Mouse (Mus musculus): ENCODE measurements around the gene Ncoa6. TPM values are rescaled to one million over a fixed set of nuclear protein-coding genes. Genes with fewer than 3 reads are reported as not detected.
A peak's percentile ranks its signal among the peaks of the same experiment; 100 is the strongest.

Gene Ncoa6
- 27.9 and 32.1 TPM in 2 replicates for polyA plus RNA-seq (2015; fragmentation: Nextera tagmentation; extraction: Ambion mirVana)

GRCm38 (mm10) chr2:155473570-155474088, at the start of gene Ncoa6:
TSS of gene Ncoa6 (minus strand) at chr2:155473894.
- Histone ChIP-seq H3K36me3 (no peaks in the 10 kb centered on the region), H3K4me3 (peak within 1 kb of the TSS; percentile 88), H3K27ac (peak within 1 kb of the TSS; percentile 95), H3K4me1 (replicated peaks) (peaks cover 37% of the 10 kb centered on the region), H3K9ac (peak within 1 kb of the TSS; percentile 96), H3K9me3 (no peaks in the 10 kb centered on the region), H3K4me2 (peak within 1 kb of the TSS; percentile 84), H3K27me3 (no peaks in the 10 kb centered on the region)
- ATAC-seq (ENCODE audit: low FRiP score), result peak; percentile 88
- WGBS, result under 1% methylated on average over 51 of the region's 72 CpGs

DNA sequence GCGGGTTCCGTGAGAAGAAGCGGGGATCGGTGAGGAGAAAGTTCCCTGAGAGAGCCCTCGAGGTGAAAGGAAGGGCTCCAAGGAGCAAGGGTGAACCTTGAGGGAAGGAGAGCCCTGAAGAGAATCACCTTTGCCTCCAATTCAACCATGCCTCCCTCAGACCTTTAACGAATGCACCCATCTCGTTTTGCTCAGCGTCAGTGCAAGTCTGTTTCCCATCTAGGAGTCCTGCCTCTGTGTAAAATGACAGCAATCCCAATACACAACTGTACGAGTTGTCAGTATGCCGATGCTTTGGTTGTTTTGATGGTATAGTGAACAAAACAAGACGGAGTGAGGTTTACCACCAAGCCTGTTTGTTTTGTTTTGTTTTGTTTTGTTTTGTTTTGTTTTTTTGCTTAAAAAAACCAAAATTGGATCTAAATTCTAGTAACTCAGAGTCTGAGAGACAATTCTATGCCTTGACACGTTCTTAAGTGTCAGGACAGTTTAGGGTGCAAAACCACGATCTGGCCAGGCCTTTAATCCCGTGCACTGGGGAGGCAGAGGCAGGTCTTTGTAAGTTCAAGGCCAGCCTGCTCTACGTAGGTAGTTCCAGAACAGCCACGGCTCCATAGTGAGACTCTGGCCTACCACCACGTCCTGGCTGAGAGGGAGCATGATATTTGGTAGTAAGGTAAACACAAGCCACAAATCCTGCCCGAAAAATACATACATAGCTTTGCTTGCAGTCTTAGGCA, 45.0 kb upstream of the Ncoa6 start:
- H3K9me3 ChIP-seq, result no peaks in the 10 kb centered on the region
- peak overlapping the region; percentile 75 for H3K9ac ChIP-seq
- peak overlapping the region; percentile 66 for H3K4me3 ChIP-seq
- H3K27me3 ChIP-seq, result no peaks in the 10 kb centered on the region
- H3K27ac ChIP-seq, result peak overlapping the region; percentile 85
- H3K4me1 ChIP-seq (replicated peaks), result peaks cover 20% of the 10 kb centered on the region
- H3K36me3 ChIP-seq, result 0 out of 2 replicates have a peak, but pooled peaks cover 1% of the 10 kb centered on the region
- peak overlapping the region; percentile 76 for H3K4me2 ChIP-seq
- WGBS, result 24% methylated on average over 18 of the region's 18 CpGs
- no peak for ATAC-seq (ENCODE audit: low FRiP score)

- peak; percentile 98 for ATAC-seq (ENCODE audit: low FRiP score)
- WGBS, result 3% methylated on average over 70 of the region's 70 CpGs
- no peaks in the 10 kb centered on the region for H3K27me3 ChIP-seq
- no peaks in the 10 kb centered on the region for H3K36me3 ChIP-seq
- H3K9me3 ChIP-seq, result no peaks in the 10 kb centered on the region
- H3K27ac ChIP-seq, result peak within 1 kb of the TSS; percentile 85
- H3K4me3 ChIP-seq, result peak within 1 kb of the TSS; percentile 66
- H3K4me2 ChIP-seq, result peak within 1 kb of the TSS; percentile 76
- H3K9ac ChIP-seq, result peak within 1 kb of the TSS; percentile 75
- H3K4me1 ChIP-seq (replicated peaks), result peaks cover 29% of the 10 kb centered on the region
Measured at GRCm38 (mm10) chr2:155517455-155518423, 44.0 kb upstream of the Ncoa6 start, which contains the start of the genes Acss2 and Ggt7. TSS of gene Acss2 (plus strand) at chr2:155517948. TSS of gene Ggt7 (minus strand) at chr2:155518237.

GRCm38 (mm10) chr2:155515941-155516340, 42.2 kb upstream of the Ncoa6 start:
- ATAC-seq (ENCODE audit: low FRiP score), result no peak
- peaks cover 35% of the 10 kb centered on the region for H3K4me1 ChIP-seq (replicated peaks)
- no peaks in the 10 kb centered on the region for H3K9me3 ChIP-seq
- H3K9ac ChIP-seq, result no peak overlapping the region
- no peak overlapping the region for H3K27ac ChIP-seq
- 16% methylated on average over 1 of the region's 1 CpGs for whole genome bisulfite sequencing
- H3K4me3 ChIP-seq, result no peak overlapping the region
- H3K36me3 ChIP-seq, result peaks cover 5% of the 10 kb centered on the region; the same call in 1 of the 2 replicates
- no peak overlapping the region for H3K4me2 ChIP-seq
- no peaks in the 10 kb centered on the region for H3K27me3 ChIP-seq

- peak overlapping the region; percentile 72 for H3K4me3 ChIP-seq
- ATAC-seq (ENCODE audit: low FRiP score), result peak; percentile 26
- no peaks in the 10 kb centered on the region for H3K27me3 ChIP-seq
- peak overlapping the region; percentile 84 for H3K27ac ChIP-seq
- peak overlapping the region; percentile 96 for H3K9ac ChIP-seq
- peaks cover 9% of the 10 kb centered on the region for H3K36me3 ChIP-seq
- H3K4me1 ChIP-seq (replicated peaks), result peaks cover 35% of the 10 kb centered on the region
- no peaks in the 10 kb centered on the region for H3K9me3 ChIP-seq
- H3K4me2 ChIP-seq, result peak overlapping the region; percentile 84
- under 1% methylated on average over 22 of the region's 23 CpGs for WGBS
Measured at GRCm38 (mm10) chr2:155514666-155515065, 41.0 kb upstream of the Ncoa6 start.

DNA sequence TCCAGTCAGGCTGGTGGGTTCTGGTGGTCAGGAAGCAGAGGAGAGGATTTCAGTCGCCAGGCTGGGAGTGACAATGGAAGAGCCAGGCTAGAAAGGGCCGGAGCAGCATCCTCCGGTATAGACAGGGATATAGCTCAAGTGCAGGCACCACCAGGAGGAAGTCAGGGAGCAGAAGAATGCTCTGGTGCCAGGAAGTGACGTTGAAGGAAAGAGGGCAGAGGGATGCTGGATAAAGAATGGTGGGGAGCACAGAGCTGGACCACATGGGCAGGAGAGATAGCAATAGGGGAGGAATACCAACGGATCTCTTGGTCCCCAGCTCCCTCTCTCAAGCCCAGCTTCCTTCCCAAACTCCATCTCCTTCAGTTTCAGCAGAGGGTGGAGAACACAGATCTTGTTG, 39.8 kb upstream of the Ncoa6 start:
- Histone ChIP-seq H3K4me2 (peak overlapping the region; percentile 84), H3K4me3 (peak overlapping the region; percentile 72), H3K4me1 (replicated peaks) (peaks cover 30% of the 10 kb centered on the region), H3K9ac (peak overlapping the region; percentile 96), H3K36me3 (peaks cover 10% of the 10 kb centered on the region), H3K9me3 (no peaks in the 10 kb centered on the region), H3K27ac (peak overlapping the region; percentile 84), H3K27me3 (no peaks in the 10 kb centered on the region)
- no peak for ATAC-seq (ENCODE audit: low FRiP score)
- 64% methylated on average over 5 of the region's 5 CpGs for WGBS

- 58% methylated on average over 4 of the region's 4 CpGs for WGBS
- no peak overlapping the region for H3K4me3 ChIP-seq
- H3K9ac ChIP-seq, result no peak overlapping the region
- H3K4me1 ChIP-seq (replicated peaks), result peaks cover 27% of the 10 kb centered on the region
- H3K9me3 ChIP-seq, result no peaks in the 10 kb centered on the region
- H3K27me3 ChIP-seq, result no peaks in the 10 kb centered on the region
- no peak overlapping the region for H3K27ac ChIP-seq
- ATAC-seq (ENCODE audit: low FRiP score), result no peak
- H3K36me3 ChIP-seq, result peaks cover 12% of the 10 kb centered on the region
- H3K4me2 ChIP-seq, result peak overlapping the region; percentile 84
Measured at GRCm38 (mm10) chr2:155512479-155512878, 38.8 kb upstream of the Ncoa6 start.

- Histone ChIP-seq H3K4me2 (no peak overlapping the region), H3K27ac (no peak overlapping the region), H3K36me3 (peaks cover 45% of the 10 kb centered on the region), H3K9me3 (no peaks in the 10 kb centered on the region), H3K27me3 (no peaks in the 10 kb centered on the region), H3K9ac (no peak overlapping the region), H3K4me3 (no peak overlapping the region), H3K4me1 (replicated peaks) (peaks cover 7% of the 10 kb centered on the region)
- WGBS, result 77% methylated on average over 10 of the region's 10 CpGs
- no peak for ATAC-seq (ENCODE audit: low FRiP score)
Measured at GRCm38 (mm10) chr2:155507721-155508470, 34.2 kb upstream of the Ncoa6 start.

- 91% methylated on average over 9 of the region's 9 CpGs for WGBS
- Histone ChIP-seq H3K4me3 (no peak overlapping the region), H3K4me2 (no peak overlapping the region), H3K36me3 (peaks cover 54% of the 10 kb centered on the region), H3K27ac (no peak overlapping the region), H3K9ac (0 out of 2 replicates have a peak overlapping the region, but pooled peaks have one; percentile 13), H3K9me3 (no peaks in the 10 kb centered on the region), H3K27me3 (no peaks in the 10 kb centered on the region), H3K4me1 (replicated peaks) (no peaks in the 10 kb centered on the region)
- ATAC-seq (ENCODE audit: low FRiP score), result no peak
Measured at GRCm38 (mm10) chr2:155505811-155506210, 32.1 kb upstream of the Ncoa6 start.

GRCm38 (mm10) chr2:155504440-155505355, 31.0 kb upstream of the Ncoa6 start:
- peaks cover 63% of the 10 kb centered on the region for H3K36me3 ChIP-seq
- H3K4me2 ChIP-seq, result no peak overlapping the region
- no peaks in the 10 kb centered on the region for H3K9me3 ChIP-seq
- ATAC-seq (ENCODE audit: low FRiP score), result no peak
- no peak overlapping the region for H3K27ac ChIP-seq
- H3K9ac ChIP-seq, result 0 out of 2 replicates have a peak overlapping the region, but pooled peaks have one; percentile 14
- H3K4me3 ChIP-seq, result no peak overlapping the region
- H3K4me1 ChIP-seq (replicated peaks), result no peaks in the 10 kb centered on the region
- H3K27me3 ChIP-seq, result no peaks in the 10 kb centered on the region
- WGBS, result 73% methylated on average over 13 of the region's 13 CpGs

GRCm38 (mm10) chr2:155502596-155502995, 28.9 kb upstream of the Ncoa6 start:
- no peak overlapping the region for H3K9ac ChIP-seq
- no peaks in the 10 kb centered on the region for H3K27me3 ChIP-seq
- H3K27ac ChIP-seq, result no peak overlapping the region
- H3K36me3 ChIP-seq, result peaks cover 80% of the 10 kb centered on the region
- H3K4me1 ChIP-seq (replicated peaks), result no peaks in the 10 kb centered on the region
- ATAC-seq (ENCODE audit: low FRiP score), result no peak
- WGBS, result 85% methylated on average over 7 of the region's 7 CpGs
- no peak overlapping the region for H3K4me2 ChIP-seq
- no peaks in the 10 kb centered on the region for H3K9me3 ChIP-seq
- no peak overlapping the region for H3K4me3 ChIP-seq

All from hindbrain, embryonic 13.5 days (tissue).